Mouse (Mus musculus): ENCODE measurements around the gene Bhlha9. TPM values are rescaled to one million over a fixed set of nuclear protein-coding genes. Genes with fewer than 3 reads are reported as not detected.

Gene Bhlha9
- polyA plus RNA-seq, 1 experiment from 2014 or later, result not detected

DNA sequence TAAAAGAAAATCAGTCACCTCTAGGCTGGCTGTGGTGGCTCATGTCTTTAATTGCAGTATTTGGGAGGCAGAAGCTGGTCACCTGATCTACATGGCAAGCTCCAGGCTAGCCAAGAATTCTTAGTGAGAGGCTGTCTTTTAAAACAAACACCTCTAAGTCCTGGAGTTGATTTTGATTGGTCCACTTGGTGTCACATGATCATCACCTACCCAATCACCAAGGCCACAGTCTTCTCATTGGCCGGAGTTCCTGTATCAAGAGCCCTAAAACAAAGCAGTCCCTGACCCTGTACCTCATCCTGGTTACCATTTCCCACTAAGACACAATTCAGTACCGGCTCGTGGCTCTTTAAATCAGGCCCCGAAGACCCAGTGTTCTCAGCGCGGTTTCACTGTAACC lies 23.5 kb downstream of the Bhlha9 start:
- 64% methylated on average over 6 of the region's 6 CpGs for WGBS

DNA sequence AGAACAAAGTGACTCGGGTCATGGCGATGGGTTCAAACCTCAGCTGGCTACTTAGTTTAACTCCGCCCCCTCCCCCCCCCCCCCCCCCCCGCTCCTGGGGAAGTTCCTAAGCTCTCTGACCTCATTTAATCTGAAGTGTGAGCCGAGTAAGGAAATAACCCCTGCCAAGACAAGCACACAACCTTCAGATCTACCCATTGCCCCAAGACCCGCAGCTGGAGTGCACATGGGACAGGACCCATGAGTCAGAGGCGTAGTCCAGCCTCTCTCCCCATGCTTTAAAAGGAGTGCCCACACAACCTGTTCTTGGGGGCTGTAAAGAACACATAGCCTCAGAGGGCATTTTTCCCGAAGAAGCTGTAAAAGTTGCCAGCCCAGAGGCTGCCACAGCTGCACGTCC lies 27.4 kb downstream of the Bhlha9 start:
- Histone ChIP-seq H3K36me3 (ENCODE audit: insufficient read depth, low read length) (no peaks in the 10 kb centered on the region), H3K4me3 (ENCODE audit: low read depth, low read length) (no peak overlapping the region), H3K27me3 (replicated peaks; ENCODE audit: insufficient read depth, low read length) (no peaks in the 10 kb centered on the region), H3K9ac (replicated peaks; ENCODE audit: low read depth) (no peak overlapping the region), H3K27ac (ENCODE audit: low read length) (no peak overlapping the region), H3K4me1 (ENCODE audit: insufficient read depth, low read depth, low read length) (no peaks in the 10 kb centered on the region), H3K9me3 (ENCODE audit: low read length) (no peaks in the 10 kb centered on the region), H3K4me2 (replicated peaks; ENCODE audit: low read depth, low read length) (no peak overlapping the region)
- TF ChIP-seq EP300 (IDR thresholded peaks at IDR 0.05) (no peak), CTCF (IDR thresholded peaks at IDR 0.05) (no peak)
- ATAC-seq (no peak), DNase-seq (ENCODE audit: low spot score) (peak; percentile 36)
- WGBS, result 48% methylated on average over 7 of the region's 9 CpGs

More for the DNA sequence above, 23.5 kb downstream of the Bhlha9 start:
- DNase-seq (ENCODE audit: low spot score) (no peak), ATAC-seq (no peak)
- Histone ChIP-seq H3K4me2 (replicated peaks; ENCODE audit: low read depth, low read length) (no peak overlapping the region), H3K27ac (ENCODE audit: low read length) (no peak overlapping the region), H3K27me3 (replicated peaks; ENCODE audit: insufficient read depth, low read length) (no peaks in the 10 kb centered on the region), H3K4me1 (ENCODE audit: insufficient read depth, low read depth, low read length) (no peaks in the 10 kb centered on the region), H3K9ac (replicated peaks; ENCODE audit: low read depth) (no peak overlapping the region), H3K9me3 (ENCODE audit: low read length) (no peaks in the 10 kb centered on the region), H3K36me3 (ENCODE audit: insufficient read depth, low read length) (no peaks in the 10 kb centered on the region), H3K4me3 (ENCODE audit: low read depth, low read length) (no peak overlapping the region)
- no peak for TF ChIP-seq EP300 (IDR thresholded peaks at IDR 0.05)
- TF ChIP-seq CTCF (IDR thresholded peaks at IDR 0.05), result no peak

DNA sequence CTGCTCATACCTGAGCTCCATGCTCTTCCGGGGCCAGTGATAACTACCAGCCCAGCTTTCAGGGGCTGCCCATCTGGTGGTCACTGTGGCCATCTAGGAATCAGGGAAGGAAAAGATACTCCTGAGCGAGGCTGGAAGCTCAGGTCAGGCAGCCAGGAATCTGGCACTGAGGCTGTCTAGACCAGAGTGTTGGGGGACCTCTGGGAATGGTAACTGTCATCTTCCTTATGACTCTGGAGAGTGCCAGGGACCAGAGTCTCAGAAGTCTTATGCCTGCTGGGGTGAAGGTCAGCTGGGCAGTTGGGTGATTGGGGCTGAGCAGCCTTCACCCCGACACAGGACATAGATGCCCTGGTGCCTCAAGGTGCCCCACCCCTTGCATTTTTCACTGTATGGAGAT lies 35.4 kb downstream of the Bhlha9 start:
- Histone ChIP-seq H3K4me2 (replicated peaks; ENCODE audit: low read depth, low read length) (no peak overlapping the region), H3K9me3 (ENCODE audit: low read length) (no peaks in the 10 kb centered on the region), H3K36me3 (ENCODE audit: insufficient read depth, low read length) (no peaks in the 10 kb centered on the region), H3K27me3 (replicated peaks; ENCODE audit: insufficient read depth, low read length) (no peaks in the 10 kb centered on the region), H3K27ac (ENCODE audit: low read length) (peak overlapping the region; percentile 54), H3K4me1 (ENCODE audit: insufficient read depth, low read depth, low read length) (peaks cover 4% of the 10 kb centered on the region; the same call in 1 of the 2 replicates), H3K9ac (replicated peaks; ENCODE audit: low read depth) (no peak overlapping the region), H3K4me3 (ENCODE audit: low read depth, low read length) (no peak overlapping the region)
- no peak for DNase-seq (ENCODE audit: low spot score)
- WGBS, result 80% methylated on average over 3 of the region's 3 CpGs
- no peak for ATAC-seq
- TF ChIP-seq EP300 (IDR thresholded peaks at IDR 0.05), result no peak

DNA sequence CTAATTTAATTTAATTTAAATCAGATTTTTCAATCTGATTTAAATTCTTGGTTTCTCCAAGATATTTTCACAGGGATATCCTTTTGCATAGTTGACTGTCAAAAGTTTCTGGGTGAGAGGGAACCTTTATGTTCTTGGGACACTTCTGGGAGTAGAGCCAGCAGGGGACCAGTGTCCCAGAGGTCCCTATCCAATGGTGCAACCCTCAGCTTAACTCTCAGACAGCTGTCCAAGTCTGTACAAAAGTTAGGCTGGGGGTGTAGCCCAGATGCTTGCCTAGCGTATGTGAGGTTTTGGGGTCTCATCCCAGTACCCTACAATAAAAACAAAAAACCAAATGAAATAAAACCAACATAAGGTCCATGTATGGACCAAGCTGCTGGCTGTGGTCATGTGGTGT lies 35.8 kb downstream of the Bhlha9 start:
- H3K4me3 ChIP-seq (ENCODE audit: low read depth, low read length), result no peak overlapping the region
- H3K36me3 ChIP-seq (ENCODE audit: insufficient read depth, low read length), result no peaks in the 10 kb centered on the region
- H3K27me3 ChIP-seq (replicated peaks; ENCODE audit: insufficient read depth, low read length), result no peaks in the 10 kb centered on the region
- H3K4me1 ChIP-seq (ENCODE audit: insufficient read depth, low read depth, low read length), result peaks cover 4% of the 10 kb centered on the region; the same call in 1 of the 2 replicates
- ATAC-seq (peak; percentile 52), DNase-seq (ENCODE audit: low spot score) (peak; percentile 80)
- 50% methylated on average over 1 of the region's 1 CpGs for WGBS
- no peak for TF ChIP-seq CTCF (IDR thresholded peaks at IDR 0.05)
- TF ChIP-seq EP300 (IDR thresholded peaks at IDR 0.05), result no peak; the same call in 1 of the 2 replicates
- no peak overlapping the region for H3K9ac ChIP-seq (replicated peaks; ENCODE audit: low read depth)
- peak overlapping the region; percentile 54 for H3K27ac ChIP-seq (ENCODE audit: low read length)
- H3K9me3 ChIP-seq (ENCODE audit: low read length), result no peaks in the 10 kb centered on the region
- no peak overlapping the region for H3K4me2 ChIP-seq (replicated peaks; ENCODE audit: low read depth, low read length)

DNA sequence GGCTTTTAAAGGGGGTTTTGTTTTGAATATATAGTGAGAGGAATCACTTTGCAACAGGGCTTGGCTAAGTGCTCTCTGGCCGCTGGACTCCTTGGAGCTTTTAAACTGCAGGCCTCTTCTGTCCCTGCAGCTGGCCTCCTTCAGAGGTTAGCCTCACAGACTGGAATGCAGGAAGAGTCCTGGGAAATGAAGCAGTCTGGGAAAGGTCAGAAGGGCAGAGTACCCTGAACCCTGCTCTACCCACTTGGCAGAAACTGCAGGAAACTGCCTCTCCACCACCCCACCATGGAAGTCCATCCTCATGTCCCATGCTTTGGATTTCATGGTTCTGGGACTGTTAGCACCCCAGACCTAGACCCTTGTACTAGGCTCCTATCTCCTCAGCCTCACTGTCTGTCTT lies 36.6 kb downstream of the Bhlha9 start:
- Histone ChIP-seq H3K9me3 (ENCODE audit: low read length) (no peaks in the 10 kb centered on the region), H3K27me3 (replicated peaks; ENCODE audit: insufficient read depth, low read length) (no peaks in the 10 kb centered on the region), H3K4me3 (ENCODE audit: low read depth, low read length) (no peak overlapping the region), H3K9ac (replicated peaks; ENCODE audit: low read depth) (no peak overlapping the region), H3K4me1 (ENCODE audit: insufficient read depth, low read depth, low read length) (peaks cover 4% of the 10 kb centered on the region; the same call in 1 of the 2 replicates), H3K36me3 (ENCODE audit: insufficient read depth, low read length) (no peaks in the 10 kb centered on the region), H3K27ac (ENCODE audit: low read length) (peak overlapping the region; percentile 63), H3K4me2 (replicated peaks; ENCODE audit: low read depth, low read length) (no peak overlapping the region)
- DNase-seq (ENCODE audit: low spot score) (peak; percentile 29), ATAC-seq (no peak)
- TF ChIP-seq CTCF (IDR thresholded peaks at IDR 0.05), result no peak
- no peak for TF ChIP-seq EP300 (IDR thresholded peaks at IDR 0.05)
- WGBS, result 29% methylated on average over 1 of the region's 1 CpGs

DNA sequence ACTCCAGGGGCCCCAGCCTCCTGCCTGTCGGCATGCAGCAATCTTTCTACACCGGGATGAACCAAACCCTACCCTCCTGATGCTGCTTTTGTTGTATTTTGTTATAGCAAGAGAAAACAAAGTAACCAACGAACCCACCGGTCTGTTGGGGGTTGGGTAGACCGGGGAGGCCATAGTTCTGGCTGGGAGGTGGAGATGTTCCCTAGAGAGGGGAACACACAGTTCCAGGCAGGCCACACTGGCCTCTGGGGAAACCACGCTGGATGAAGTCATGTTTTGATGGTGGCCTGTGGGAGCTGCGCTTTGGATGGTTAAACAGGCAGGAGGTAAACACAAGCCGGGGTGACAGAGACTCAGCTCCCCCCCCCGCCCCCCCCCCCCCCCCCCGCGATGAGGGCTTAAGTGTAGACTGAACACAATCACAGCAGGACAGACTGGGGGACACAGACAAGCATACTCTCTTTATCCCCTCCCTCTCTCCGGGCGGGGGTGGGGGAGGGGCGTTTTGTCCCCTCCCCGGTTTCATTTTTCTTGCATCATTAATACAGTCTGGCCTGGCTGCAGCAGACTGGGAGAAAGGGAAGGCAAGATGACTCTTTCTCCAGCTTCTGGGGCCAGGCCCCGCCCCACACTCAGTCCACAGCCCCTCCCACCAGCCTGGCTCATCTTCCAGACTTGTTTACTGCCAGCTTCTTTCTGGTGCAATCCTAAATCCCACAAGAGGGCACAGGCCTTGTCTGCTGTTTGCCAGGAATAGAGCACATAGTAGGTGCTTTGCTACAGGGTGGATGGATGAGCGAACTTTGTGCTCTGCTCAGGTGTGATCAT lies 37.6 kb downstream of the Bhlha9 start:
- 24% methylated on average over 9 of the region's 17 CpGs for WGBS
- H3K9me3 ChIP-seq (ENCODE audit: low read length), result no peaks in the 10 kb centered on the region

More for the DNA sequence above, 37.6 kb downstream of the Bhlha9 start:
- TF ChIP-seq EP300 (IDR thresholded peaks at IDR 0.05), result peak; percentile 65; the same call in 1 of the 2 replicates
- TF ChIP-seq CTCF (IDR thresholded peaks at IDR 0.05), result no peak
- Histone ChIP-seq H3K27ac (ENCODE audit: low read length) (peak overlapping the region; percentile 63), H3K36me3 (ENCODE audit: insufficient read depth, low read length) (no peaks in the 10 kb centered on the region), H3K4me1 (ENCODE audit: insufficient read depth, low read depth, low read length) (peaks cover 4% of the 10 kb centered on the region; the same call in 1 of the 2 replicates), H3K27me3 (replicated peaks; ENCODE audit: insufficient read depth, low read length) (no peaks in the 10 kb centered on the region), H3K4me3 (ENCODE audit: low read depth, low read length) (no peak overlapping the region), H3K4me2 (replicated peaks; ENCODE audit: low read depth, low read length) (0 out of 2 replicates have a peak overlapping the region, but pooled peaks have one; percentile 14), H3K9ac (replicated peaks; ENCODE audit: low read depth) (no peak overlapping the region)
- ATAC-seq (peak; percentile 81), DNase-seq (ENCODE audit: low spot score) (peak; percentile 85)
